Mouse (Mus musculus): Measurements from ENCODE around the gene Tap2. TPM values are rescaled to one million over a fixed set of nuclear protein-coding genes. Genes with fewer than 3 reads are reported as not detected.

The Tap2 gene
- total and polyA plus RNA-seq, 2 experiments, result 14.4 to 24.6 TPM

- 91% methylated on average over 16 of the region's 16 CpGs for WGBS
- TF ChIP-seq CTCF (IDR thresholded peaks at IDR 0.05; ENCODE audit: low read depth, low read length) (no peak), POLR2A (IDR thresholded peaks at IDR 0.05; ENCODE audit: extremely low read depth, insufficient read depth, low read length) (no peak)
- H3K27me3 ChIP-seq (ENCODE audit: control insufficient read depth, insufficient read depth, low read length), result no peaks in the 10 kb centered on the region
Measured at GRCm38 (mm10) chr17:34200772-34201505, 2.4 kb upstream of the Tap2 start.

GRCm38 (mm10) chr17:34201506-34202055 lies 1.7 kb upstream of the Tap2 start:
- H3K4me1 ChIP-seq (ENCODE audit: control insufficient read depth, insufficient read depth, low read length), result peaks cover 6% of the 10 kb centered on the region; the same call in 1 of the 2 replicates
- 92% methylated on average over 7 of the region's 7 CpGs for WGBS

More at GRCm38 (mm10) chr17:34200772-34201505, 2.4 kb upstream of the Tap2 start:
- H3K27ac ChIP-seq (replicated peaks; ENCODE audit: insufficient read depth, low read depth, low read length), result no peak overlapping the region
- H3K9ac ChIP-seq (ENCODE audit: low read depth, low read length), result no peak overlapping the region
- H3K36me3 ChIP-seq (ENCODE audit: control insufficient read depth, insufficient read depth, low read length), result peaks cover 2% of the 10 kb centered on the region; the same call in 1 of the 2 replicates
- H3K4me1 ChIP-seq (ENCODE audit: control insufficient read depth, insufficient read depth, low read length), result peaks cover 6% of the 10 kb centered on the region; the same call in 1 of the 2 replicates
- no peak overlapping the region for H3K4me3 ChIP-seq (ENCODE audit: insufficient read depth, low read depth, low read length)
- H3K79me2 ChIP-seq (ENCODE audit: control insufficient read depth, insufficient read depth, low read length), result no peaks in the 10 kb centered on the region
- no peak for DNase-seq (ENCODE audit: extremely low read depth, low read depth, low spot score)

GRCm38 (mm10) chr17:34202760-34203442 lies 426 bp upstream of the Tap2 start:
- no peak for DNase-seq (ENCODE audit: extremely low read depth, low read depth, low spot score)
- H3K79me2 ChIP-seq (ENCODE audit: control insufficient read depth, insufficient read depth, low read length), result no peaks in the 10 kb centered on the region
- WGBS, result 90% methylated on average over 4 of the region's 4 CpGs
- no peak overlapping the region for H3K27ac ChIP-seq (replicated peaks; ENCODE audit: insufficient read depth, low read depth, low read length)
- H3K36me3 ChIP-seq (ENCODE audit: control insufficient read depth, insufficient read depth, low read length), result peaks cover 2% of the 10 kb centered on the region; the same call in 1 of the 2 replicates
- H3K4me3 ChIP-seq (ENCODE audit: insufficient read depth, low read depth, low read length), result no peak overlapping the region
- H3K27me3 ChIP-seq (ENCODE audit: control insufficient read depth, insufficient read depth, low read length), result no peaks in the 10 kb centered on the region
- H3K9ac ChIP-seq (ENCODE audit: low read depth, low read length), result no peak overlapping the region
- peaks cover 6% of the 10 kb centered on the region; the same call in 1 of the 2 replicates for H3K4me1 ChIP-seq (ENCODE audit: control insufficient read depth, insufficient read depth, low read length)
- TF ChIP-seq POLR2A (IDR thresholded peaks at IDR 0.05; ENCODE audit: extremely low read depth, insufficient read depth, low read length) (no peak), CTCF (IDR thresholded peaks at IDR 0.05; ENCODE audit: low read depth, low read length) (no peak)

More at GRCm38 (mm10) chr17:34201506-34202055, 1.7 kb upstream of the Tap2 start:
- Histone ChIP-seq H3K9ac (ENCODE audit: low read depth, low read length) (no peak overlapping the region), H3K36me3 (ENCODE audit: control insufficient read depth, insufficient read depth, low read length) (peaks cover 2% of the 10 kb centered on the region; the same call in 1 of the 2 replicates), H3K27ac (replicated peaks; ENCODE audit: insufficient read depth, low read depth, low read length) (no peak overlapping the region), H3K79me2 (ENCODE audit: control insufficient read depth, insufficient read depth, low read length) (no peaks in the 10 kb centered on the region), H3K27me3 (ENCODE audit: control insufficient read depth, insufficient read depth, low read length) (no peaks in the 10 kb centered on the region), H3K4me3 (ENCODE audit: insufficient read depth, low read depth, low read length) (no peak overlapping the region)
- DNase-seq (ENCODE audit: extremely low read depth, low read depth, low spot score), result no peak
- TF ChIP-seq POLR2A (IDR thresholded peaks at IDR 0.05; ENCODE audit: extremely low read depth, insufficient read depth, low read length) (no peak), CTCF (IDR thresholded peaks at IDR 0.05; ENCODE audit: low read depth, low read length) (no peak)

GRCm38 (mm10) chr17:34204303-34205010 lies 1.1 kb downstream of the Tap2 start:
- peaks cover 2% of the 10 kb centered on the region; the same call in 1 of the 2 replicates for H3K36me3 ChIP-seq (ENCODE audit: control insufficient read depth, insufficient read depth, low read length)
- peak; percentile 46 for DNase-seq (ENCODE audit: extremely low read depth, low read depth, low spot score)
- H3K4me3 ChIP-seq (ENCODE audit: insufficient read depth, low read depth, low read length), result peak overlapping the region; percentile 95
- H3K27ac ChIP-seq (replicated peaks; ENCODE audit: insufficient read depth, low read depth, low read length), result peak overlapping the region; percentile 21; the same call in 1 of the 2 replicates
- H3K27me3 ChIP-seq (ENCODE audit: control insufficient read depth, insufficient read depth, low read length), result no peaks in the 10 kb centered on the region
- no peaks in the 10 kb centered on the region for H3K79me2 ChIP-seq (ENCODE audit: control insufficient read depth, insufficient read depth, low read length)
- peaks cover 6% of the 10 kb centered on the region; the same call in 1 of the 2 replicates for H3K4me1 ChIP-seq (ENCODE audit: control insufficient read depth, insufficient read depth, low read length)
- H3K9ac ChIP-seq (ENCODE audit: low read depth, low read length), result peak overlapping the region; percentile 90
- WGBS, result under 1% methylated on average over 44 of the region's 44 CpGs
- TF ChIP-seq CTCF (IDR thresholded peaks at IDR 0.05; ENCODE audit: low read depth, low read length) (peak; percentile 88), POLR2A (IDR thresholded peaks at IDR 0.05; ENCODE audit: extremely low read depth, insufficient read depth, low read length) (no peak)

GRCm38 (mm10) chr17:34205021-34205745 lies 1.9 kb downstream of the Tap2 start:
- TF ChIP-seq POLR2A (IDR thresholded peaks at IDR 0.05; ENCODE audit: extremely low read depth, insufficient read depth, low read length) (no peak), CTCF (IDR thresholded peaks at IDR 0.05; ENCODE audit: low read depth, low read length) (no peak)
- peaks cover 2% of the 10 kb centered on the region; the same call in 1 of the 2 replicates for H3K36me3 ChIP-seq (ENCODE audit: control insufficient read depth, insufficient read depth, low read length)
- no peak for DNase-seq (ENCODE audit: extremely low read depth, low read depth, low spot score)
- peak overlapping the region; percentile 95 for H3K4me3 ChIP-seq (ENCODE audit: insufficient read depth, low read depth, low read length)
- H3K79me2 ChIP-seq (ENCODE audit: control insufficient read depth, insufficient read depth, low read length), result no peaks in the 10 kb centered on the region
- no peaks in the 10 kb centered on the region for H3K27me3 ChIP-seq (ENCODE audit: control insufficient read depth, insufficient read depth, low read length)
- 48% methylated on average over 18 of the region's 18 CpGs for WGBS
- peak overlapping the region; percentile 29 for H3K27ac ChIP-seq (replicated peaks; ENCODE audit: insufficient read depth, low read depth, low read length)
- H3K4me1 ChIP-seq (ENCODE audit: control insufficient read depth, insufficient read depth, low read length), result peaks cover 6% of the 10 kb centered on the region; the same call in 1 of the 2 replicates
- H3K9ac ChIP-seq (ENCODE audit: low read depth, low read length), result peak overlapping the region; percentile 90

All from liver, adult 2 months (tissue).